Mouse (Mus musculus) granulocyte monocyte progenitor cell, adult 5-6 weeks (primary cell): ENCODE data around the gene Ferd3l. TPM values are rescaled to one million over a fixed set of nuclear protein-coding genes. Genes with fewer than 3 reads are reported as not detected.
A peak's percentile ranks its signal among the peaks of the same experiment; 100 is the strongest.

Source experiments
- ATAC-seq: replicated peaks from 2 replicates; pipeline ENCODE4 v1.8.0; 2016; ENCODE audit warnings: mild to moderate bottlenecking, moderate TSS enrichment, inconsistent platforms; ENCODE audit not compliant: poor library complexity, severe bottlenecking
- total RNA-seq, 2 experiments: library from RNA; stranded (forward) in 1 of 2; stranded (reverse) in 1 of 2; fragments of 200-712, 200-1000 nt in 1 of 2; fragments of >200 nt in 1 of 2; fragmentation: Nextera tagmentation in 1 of 2; gene quantifications; 2 replicates each; pipeline ENCODE4 v1.2.3; 2014 to 2017

Ferd3l gene
- total RNA-seq, 2 experiments from 2014 or later = not detected

GRCm38 (mm10) chr12:33963671-33964369 lies 35.6 kb downstream of the Ferd3l start:
- no peak for ATAC-seq

- ATAC-seq = no peak
These were observed 36.2 kb downstream of the Ferd3l start for GRCm38 (mm10) chr12:33964427-33964826.

- no peak for ATAC-seq
These were observed 37.6 kb downstream of the Ferd3l start for GRCm38 (mm10) chr12:33965661-33966360.

- no peak for ATAC-seq
These were observed 38.5 kb downstream of the Ferd3l start for GRCm38 (mm10) chr12:33966490-33967415.

- ATAC-seq = 0 out of 2 replicates have a peak, but pooled peaks have one; percentile 14
These were observed 39.3 kb downstream of the Ferd3l start for GRCm38 (mm10) chr12:33967514-33967913.

DNA sequence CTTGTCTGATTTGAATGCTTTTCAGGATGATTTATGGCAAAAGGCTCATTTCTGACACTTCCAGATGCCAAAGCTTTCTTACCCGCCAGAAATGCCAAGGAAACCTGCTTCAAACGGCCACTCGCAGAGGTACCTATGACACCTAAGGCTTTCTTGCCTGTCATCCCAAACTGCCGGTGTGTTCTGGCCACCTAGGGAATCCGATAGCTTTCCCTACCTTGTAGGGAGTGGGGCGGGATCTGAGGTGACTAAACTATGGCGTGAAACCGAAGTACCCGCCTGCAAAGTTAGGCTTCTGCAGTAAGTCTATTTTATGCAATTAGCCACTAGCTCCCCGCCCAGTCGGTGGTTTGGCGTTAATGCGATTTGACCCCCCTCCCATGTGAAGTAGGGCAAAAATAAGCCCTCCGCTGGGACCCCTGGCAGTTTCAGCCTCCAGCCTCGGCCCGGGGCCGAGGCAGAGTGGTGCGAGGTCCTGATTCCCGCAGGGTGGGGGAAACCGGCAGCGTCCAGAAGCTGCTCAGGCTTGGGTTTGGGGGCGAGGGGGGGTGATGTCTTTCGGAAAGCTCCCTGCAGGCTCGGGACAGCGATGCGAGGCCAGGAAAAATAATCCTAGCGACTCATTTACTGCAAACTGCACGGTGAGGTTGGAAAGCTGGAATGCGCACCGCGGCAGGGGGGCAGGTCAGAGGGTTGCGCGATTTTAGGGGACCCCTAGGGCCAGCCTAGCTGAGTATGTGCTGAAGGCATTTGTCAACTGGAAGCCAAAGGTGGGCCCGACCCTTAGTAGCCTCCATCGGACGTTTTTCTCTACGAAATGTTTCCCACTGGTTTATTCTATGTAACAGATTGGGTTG lies 40.0 kb downstream of the Ferd3l start:
- ATAC-seq = no peak

- ATAC-seq = no peak
These were observed 40.6 kb downstream of the Ferd3l start for GRCm38 (mm10) chr12:33968898-33969178.

Other genes with a start within 250 kb of the Ferd3l start
- not detected in 2 replicates for gene Twist1, start 29.2 kb downstream of the Ferd3l start, total RNA-seq (2014; fragmentation: Nextera tagmentation)
- 0.57 TPM in 1 of 2 replicates, not detected in the other for gene Twist1, start 29.2 kb downstream of the Ferd3l start, total RNA-seq (2017)